Mouse (Mus musculus): ENCODE data around the gene Ppp3r1.
"Not testable (repeated sequence)": the region's sequence is repeated elsewhere in the genome, so short reads cannot be mapped to it uniquely, and the experiment has no call there.

The Ppp3r1 gene

DNA sequence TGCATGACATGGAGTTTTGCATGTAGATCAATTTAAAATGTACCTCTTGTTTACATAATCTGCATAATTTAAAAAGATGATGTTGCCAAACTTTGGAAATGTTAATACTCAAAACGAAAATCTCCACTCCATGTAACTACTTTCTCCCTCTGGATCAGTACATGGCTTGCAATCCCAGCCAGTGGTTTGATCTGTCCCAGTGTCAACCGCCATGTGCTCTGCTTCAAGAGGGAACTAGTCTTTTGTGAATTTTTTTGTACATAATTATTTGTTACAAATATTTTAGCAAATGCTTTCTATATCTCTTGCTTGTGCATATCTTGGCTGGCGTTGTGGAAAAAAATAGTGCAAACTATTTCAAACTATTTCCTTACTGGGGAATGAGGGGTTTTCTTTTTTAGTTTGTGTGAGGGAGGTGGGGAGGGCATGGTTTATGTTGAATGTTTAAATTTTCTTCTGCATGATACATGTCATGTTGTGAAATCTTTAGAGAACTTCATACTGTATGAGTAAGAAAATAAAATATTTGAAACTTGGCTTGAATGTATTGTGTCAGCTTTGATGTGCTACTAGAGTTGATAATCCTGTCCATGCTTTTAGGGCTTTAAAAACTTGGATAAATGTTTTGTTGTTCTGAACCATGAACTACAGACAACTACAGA, 40.9 kb downstream of the Ppp3r1 start:
- no peak for DNase-seq (ENCODE audit: low spot score in 2 of 2)

DNA sequence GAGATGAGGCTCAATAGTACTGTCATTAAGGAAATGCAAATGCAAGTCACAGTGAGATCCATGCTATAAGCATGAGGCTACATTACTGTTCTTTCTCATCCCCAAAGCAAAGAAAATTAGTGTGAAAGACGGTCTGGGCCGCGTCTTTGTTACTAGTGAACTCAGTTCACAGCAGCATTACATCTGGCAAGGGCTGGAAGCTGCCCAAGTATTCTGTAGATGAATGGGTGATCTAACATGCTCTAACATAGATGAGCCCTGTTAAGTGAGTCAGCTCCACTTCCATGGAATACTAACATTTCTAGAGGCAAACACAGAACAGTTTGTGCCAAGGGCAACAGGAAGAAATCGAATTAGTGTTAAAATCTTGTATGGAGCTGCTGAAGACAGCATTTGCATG, 41.9 kb downstream of the Ppp3r1 start:
- DNase-seq (ENCODE audit: low spot score in 2 of 2): no peak

DNA sequence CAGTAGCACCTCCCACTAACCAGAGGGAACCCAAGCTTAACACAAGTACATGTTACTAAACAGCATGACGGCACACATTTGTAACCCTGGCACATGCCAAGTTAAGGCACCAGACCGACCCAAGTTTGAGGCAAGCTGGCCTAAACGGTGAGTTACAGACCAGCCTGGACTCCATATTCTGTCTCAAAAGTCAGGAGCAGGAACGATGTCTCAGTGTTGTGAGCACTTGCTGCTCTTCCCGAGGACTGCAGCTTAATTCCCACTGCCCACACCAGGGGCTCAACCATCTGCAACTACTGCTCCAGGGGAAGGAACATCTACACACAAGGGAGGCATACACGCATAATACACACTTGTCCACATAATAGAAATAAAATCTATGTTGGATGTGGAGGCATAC, 43.4 kb downstream of the Ppp3r1 start:
- no peak for DNase-seq (ENCODE audit: low spot score in 2 of 2)

DNA sequence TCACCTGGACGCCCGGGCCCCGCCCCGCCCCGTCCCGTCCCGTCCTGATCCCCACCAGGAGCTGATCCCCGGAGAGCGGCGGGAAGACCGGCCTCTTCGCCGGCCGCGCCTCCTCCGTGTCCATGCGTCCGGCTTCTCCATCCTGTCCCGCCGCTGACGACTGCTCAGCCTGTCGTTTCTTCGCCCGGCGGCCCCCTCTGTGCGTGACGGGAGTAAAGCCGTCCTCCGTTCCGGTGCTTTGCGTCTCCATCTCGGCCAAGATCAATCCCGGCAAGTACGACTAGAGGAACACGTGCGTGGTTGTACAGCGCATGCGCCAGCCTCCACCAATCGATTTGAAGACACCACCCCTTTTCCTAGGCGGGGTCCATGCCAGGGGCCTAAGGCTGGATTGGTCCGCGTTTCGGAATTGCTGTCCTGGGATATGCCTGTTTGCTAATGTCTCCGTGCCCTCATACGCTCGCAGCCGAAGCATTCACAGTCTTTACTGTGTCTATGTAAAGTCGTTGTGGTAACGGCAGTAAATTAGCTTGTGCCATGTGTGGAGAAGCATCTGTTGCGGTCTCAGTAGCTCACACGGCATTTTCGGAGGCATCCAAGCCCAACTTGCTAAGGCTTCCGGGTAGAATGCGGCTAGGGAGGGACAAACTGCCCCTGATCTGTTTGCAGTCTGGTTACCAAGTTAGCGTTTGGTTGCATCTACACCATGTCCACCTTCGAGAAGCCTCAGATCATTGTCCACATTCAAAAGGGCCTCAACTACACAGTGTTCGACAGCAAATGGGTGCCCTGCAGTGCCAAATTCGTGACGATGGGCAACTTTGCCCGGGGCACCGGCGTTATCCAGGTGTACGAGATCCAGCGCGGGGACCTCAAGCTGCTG, 52.4 kb downstream of the Ppp3r1 start, which contains the start of gene Pno1:
Pno1 (minus strand) TSS at position 311 of the 883 bp plus-strand sequence.
- DNase-seq (ENCODE audit: low spot score in 2 of 2): peak; percentile 94 to 96

DNA sequence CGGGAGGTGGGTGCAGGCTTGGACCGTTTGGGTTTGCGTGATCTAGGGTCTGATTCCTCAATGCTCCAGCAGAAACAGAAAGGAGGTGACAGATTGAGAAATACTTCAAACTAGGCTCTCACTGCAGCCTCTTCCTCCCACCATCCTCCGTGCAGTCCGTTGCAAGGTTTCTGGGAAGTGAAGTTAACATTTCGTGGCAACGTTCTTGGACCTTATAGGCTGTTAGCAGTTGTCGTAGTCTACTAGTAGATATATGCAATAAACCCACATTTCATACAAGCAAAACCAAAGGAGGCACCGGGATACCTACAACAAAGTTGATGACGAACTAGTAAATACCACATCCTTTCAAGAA, 53.1 kb downstream of the Ppp3r1 start:
- DNase-seq (ENCODE audit: low spot score in 2 of 2): no peak

DNA sequence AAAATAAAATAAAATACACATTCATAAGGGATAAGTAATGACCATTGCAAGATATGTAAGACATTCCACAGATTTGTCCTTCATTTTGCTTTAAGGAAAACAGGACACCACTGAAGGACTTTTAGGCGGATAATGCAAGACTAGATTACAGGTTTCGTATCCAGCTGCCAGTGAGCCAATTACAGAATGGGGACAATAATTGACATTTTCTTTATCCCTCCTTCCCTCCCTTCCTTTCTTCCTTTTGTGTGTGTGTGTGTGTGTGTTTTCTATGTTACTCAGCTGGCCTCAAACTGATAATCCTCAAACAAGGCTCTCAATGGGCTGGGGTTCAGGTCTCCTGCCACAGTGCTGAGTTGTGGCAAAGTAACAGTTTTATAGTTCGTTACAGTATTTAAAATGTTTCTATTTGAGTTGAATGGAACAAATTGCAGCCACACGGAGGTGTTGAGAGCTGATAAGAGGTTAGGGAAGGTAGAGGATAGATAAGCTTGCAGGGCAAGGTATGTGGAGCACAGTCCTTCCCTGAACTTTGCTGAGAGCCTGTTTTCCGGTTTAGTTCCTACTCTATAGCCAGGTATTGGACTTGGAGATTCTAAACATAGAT, 53.9 kb downstream of the Ppp3r1 start:
- DNase-seq (ENCODE audit: low spot score in 2 of 2): no peak

DNA sequence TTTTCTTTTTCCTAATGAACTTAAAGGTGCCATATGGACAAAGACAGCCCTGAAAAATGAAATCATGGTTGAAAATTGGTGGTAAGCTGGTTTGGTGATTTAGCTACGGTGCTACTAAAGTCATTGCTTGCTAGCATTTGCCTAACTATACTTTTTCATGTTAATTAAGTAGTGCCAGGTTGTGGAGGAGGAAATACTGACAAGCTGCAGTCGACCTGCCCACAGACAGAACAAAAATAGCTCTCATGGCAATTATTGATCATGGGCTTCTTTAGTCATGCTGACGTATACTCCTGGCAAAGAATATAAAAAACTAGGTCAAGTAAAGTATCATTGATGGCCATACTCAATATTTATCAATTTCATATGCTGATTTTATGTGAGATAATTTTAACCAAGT, 56.4 kb downstream of the Ppp3r1 start:
- no peak for DNase-seq (ENCODE audit: low spot score in 2 of 2)

DNA sequence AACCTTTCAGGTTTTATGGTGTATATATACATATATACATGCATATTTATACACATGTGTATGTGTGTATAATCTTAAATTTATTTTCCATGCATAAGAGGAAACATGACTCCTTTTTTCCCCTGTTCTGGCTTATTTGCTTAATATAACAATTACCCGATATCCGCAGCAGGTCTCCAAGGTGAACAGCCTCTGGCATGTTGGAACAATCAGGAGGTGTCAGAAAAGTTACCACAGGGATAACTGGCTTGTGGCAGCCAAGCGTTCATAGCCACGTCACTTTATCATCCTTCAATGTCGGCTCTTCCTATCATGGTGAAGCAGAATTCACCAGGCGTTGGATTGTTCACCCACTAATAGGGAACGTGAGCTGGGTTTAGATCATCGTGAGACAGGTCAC, 62.1 kb downstream of the Ppp3r1 start:
- no peak for DNase-seq (ENCODE audit: low spot score in 2 of 2)

DNA sequence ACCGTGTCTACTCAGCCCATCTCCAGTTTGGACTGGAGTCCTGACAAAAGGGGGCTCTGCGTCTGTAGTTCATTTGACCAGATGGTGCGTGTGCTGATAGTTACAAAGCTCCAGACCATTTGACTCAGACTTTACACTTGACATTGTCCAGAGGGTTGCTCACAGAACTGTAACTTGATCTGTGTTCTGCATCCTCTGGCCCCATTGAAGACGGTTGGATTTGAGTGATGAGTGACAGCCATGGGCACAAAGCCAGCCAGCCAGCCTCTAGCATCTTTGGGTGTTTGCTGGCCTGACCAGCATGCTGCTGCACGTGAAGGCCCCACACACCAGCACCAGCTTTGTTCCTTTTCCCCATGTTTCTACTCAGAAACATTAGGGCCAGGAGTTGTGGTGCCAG, 73.7 kb downstream of the Ppp3r1 start:
- DNase-seq (ENCODE audit: low spot score in 2 of 2): no peak

DNA sequence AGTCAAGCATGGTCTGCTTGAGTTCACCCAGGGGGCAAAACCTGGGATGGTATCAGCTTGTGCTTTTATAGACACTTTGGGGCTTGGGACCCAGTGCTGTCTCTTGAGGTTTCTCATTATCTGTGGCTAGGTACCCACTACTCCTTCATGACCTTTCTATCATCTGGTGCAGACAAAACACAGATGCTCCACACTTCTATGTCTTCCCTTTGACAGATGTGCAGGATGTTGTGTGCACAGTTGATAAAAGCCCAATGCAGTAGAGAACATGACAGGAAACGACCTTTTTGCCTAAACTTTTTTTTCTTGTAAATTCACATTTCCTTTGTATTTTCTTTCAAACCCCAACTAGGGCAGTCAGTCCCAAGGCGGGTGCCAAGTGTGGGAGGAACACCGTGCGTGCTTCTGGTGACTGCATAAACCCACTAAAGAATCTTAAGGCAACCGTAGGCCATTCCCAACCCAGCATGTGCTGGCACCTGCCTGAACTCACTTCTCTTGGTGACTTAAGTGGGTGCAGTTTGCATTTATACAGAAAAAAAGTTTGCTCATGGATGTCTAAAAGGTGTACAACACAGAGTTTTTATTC, 77.5 kb downstream of the Ppp3r1 start:
- DNase-seq (ENCODE audit: low spot score in 2 of 2): no peak

DNA sequence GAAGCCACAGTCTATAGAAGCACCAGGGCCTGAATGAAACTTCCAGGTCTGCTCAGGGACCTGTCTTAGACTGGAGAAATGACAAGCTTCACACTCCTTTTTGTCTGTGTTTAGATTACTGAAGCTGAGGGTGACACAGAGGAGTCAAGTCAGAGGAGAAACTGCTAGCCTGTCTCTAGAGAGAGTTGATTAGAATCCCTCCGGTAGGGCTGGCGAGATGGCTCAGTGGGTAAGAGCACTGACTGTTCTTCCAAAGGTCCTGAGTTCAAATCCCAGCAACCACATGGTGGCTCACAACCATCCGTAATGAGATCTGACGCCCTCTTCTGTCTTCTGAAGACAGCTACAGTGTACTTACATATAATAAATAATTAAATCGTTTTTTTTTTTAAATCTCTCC, 79.5 kb downstream of the Ppp3r1 start:
- DNase-seq (ENCODE audit: low spot score in 2 of 2): not testable (repeated sequence)

DNA sequence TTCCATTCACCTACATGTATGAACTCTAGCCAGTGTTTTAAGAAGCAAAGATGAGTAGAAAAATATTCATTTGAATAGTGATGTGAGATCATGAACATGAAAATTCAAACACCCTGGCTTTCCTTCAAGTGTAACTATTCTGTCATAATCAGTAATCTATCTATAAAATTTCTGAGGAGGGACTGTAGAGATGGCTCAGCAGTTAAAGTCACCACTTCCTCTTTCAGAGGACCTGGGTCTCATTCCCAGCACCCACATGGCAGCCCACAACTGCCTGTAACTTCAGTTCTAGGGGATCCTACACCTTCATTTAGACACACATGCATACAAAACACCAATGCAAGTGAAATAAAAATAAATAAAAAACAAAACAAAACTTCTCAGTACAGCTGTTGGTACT, 89.7 kb downstream of the Ppp3r1 start:
- DNase-seq (ENCODE audit: low spot score in 2 of 2): no peak
